ENCODE assay signal across 20 mouse cellular contexts in genomic region chr8:54535172-54535571, GRCm38 (mm10). TPM values are rescaled to one million over a fixed set of nuclear protein-coding genes. Genes with fewer than 3 reads are reported as not detected.
DNase-seq lines count a peak whose midpoint lies in the region; ATAC-seq and TF ChIP-seq lines count a peak whose summit lies in the region.
"Had no signal": no experiment of that assay in that cellular context is flagged by ENCODE, and none has a peak within 500 bp of the region (broad histone marks: within the 10 kb centered on the region; RNA-seq: fewer than 3 reads in every experiment).

No protein-coding gene starts in this region.

- H3K9me3 ChIP-seq in midbrain, postnatal 0 days (ENCODE audit: low read length): no peaks in the 10 kb centered on the region
- H3K9me3 ChIP-seq in midbrain, embryonic 11.5 days (ENCODE audit: control insufficient read depth, low read length): no peaks in the 10 kb centered on the region
- H3K9me3 ChIP-seq: embryonic facial prominence, embryonic 12.5 days; forebrain, embryonic 15.5 days; heart, embryonic 10.5 days; hindbrain, embryonic 13.5 days had no signal

- H3K27me3 ChIP-seq in midbrain, postnatal 0 days (ENCODE audit: insufficient read depth, low read length): no peaks in the 10 kb centered on the region
- no peaks in the 10 kb centered on the region; the same call in 1 of the 2 replicates for H3K27me3 ChIP-seq in midbrain, embryonic 11.5 days (ENCODE audit: control insufficient read depth, insufficient read depth, low read length)
- H3K27me3 ChIP-seq: embryonic facial prominence, embryonic 12.5 days; forebrain, embryonic 15.5 days; hindbrain, embryonic 13.5 days had no signal

- H3K9ac ChIP-seq in midbrain, postnatal 0 days (replicated peaks; ENCODE audit: low read length, poor library complexity, severe bottlenecking): no peak overlapping the region
- H3K9ac ChIP-seq in midbrain, embryonic 11.5 days (ENCODE audit: low read length): no peak overlapping the region
- H3K9ac ChIP-seq: embryonic facial prominence, embryonic 12.5 days; forebrain, embryonic 15.5 days; hindbrain, embryonic 13.5 days had no signal

- H3K36me3 ChIP-seq in midbrain, postnatal 0 days (ENCODE audit: insufficient read depth, low read length): no peaks in the 10 kb centered on the region
- H3K36me3 ChIP-seq in midbrain, embryonic 11.5 days (ENCODE audit: control insufficient read depth, insufficient read depth, low read length): no peaks in the 10 kb centered on the region
- H3K36me3 ChIP-seq: embryonic facial prominence, embryonic 12.5 days; forebrain, embryonic 15.5 days; heart, embryonic 10.5 days; hindbrain, embryonic 13.5 days had no signal

- no peak overlapping the region for H3K4me3 ChIP-seq in midbrain, postnatal 0 days (ENCODE audit: low read depth, low read length)
- H3K4me3 ChIP-seq in midbrain, embryonic 11.5 days (ENCODE audit: low read depth, low read length): no peak overlapping the region
- H3K4me3 ChIP-seq: embryonic facial prominence, embryonic 12.5 days; forebrain, embryonic 15.5 days; heart, embryonic 10.5 days; hindbrain, embryonic 13.5 days had no signal

- no peak overlapping the region for H3K4me2 ChIP-seq in midbrain, postnatal 0 days (ENCODE audit: low read depth, low read length, poor library complexity, severe bottlenecking)
- no peak overlapping the region for H3K4me2 ChIP-seq in midbrain, embryonic 11.5 days
- H3K4me2 ChIP-seq: embryonic facial prominence, embryonic 12.5 days; forebrain, embryonic 15.5 days; hindbrain, embryonic 13.5 days had no signal

- H3K27ac ChIP-seq in midbrain, postnatal 0 days (ENCODE audit: low read depth, low read length): no peak overlapping the region
- no peak overlapping the region for H3K27ac ChIP-seq in midbrain, embryonic 11.5 days (ENCODE audit: low read depth, low read length)
- H3K27ac ChIP-seq: embryonic facial prominence, embryonic 12.5 days; forebrain, embryonic 15.5 days; heart, embryonic 10.5 days; hindbrain, embryonic 13.5 days had no signal

- TF ChIP-seq CTCF in midbrain, postnatal 0 days (IDR thresholded peaks at IDR 0.05): no peak

- ATAC-seq in midbrain, postnatal 0 days (ENCODE audit: low FRiP score): no peak
- no peak for ATAC-seq in midbrain, embryonic 11.5 days (ENCODE audit: low FRiP score)
- ATAC-seq: forebrain, embryonic 15.5 days had no signal

- WGBS in midbrain, postnatal 0 days: 80% methylated on average over 5 of the region's 5 CpGs
- WGBS in midbrain, embryonic 11.5 days: 86% methylated on average over 5 of the region's 5 CpGs

- no peaks in the 10 kb centered on the region for H3K4me1 ChIP-seq in midbrain, postnatal 0 days (ENCODE audit: insufficient read depth, low read length)
- H3K4me1 ChIP-seq in midbrain, embryonic 11.5 days (ENCODE audit: control insufficient read depth, insufficient read depth, low read length): no peaks in the 10 kb centered on the region
- H3K4me1 ChIP-seq: embryonic facial prominence, embryonic 12.5 days had no signal

- peak; percentile 69 for DNase-seq in kidney, adult 9 months
- no peak for DNase-seq in kidney, postnatal 25 days
- DNase-seq in midbrain, postnatal 0 days (ENCODE audit: low spot score): peak; percentile 2
- DNase-seq in midbrain, embryonic 11.5 days (ENCODE audit: low spot score, missing footprints): no peak
- peak; percentile 45 for DNase-seq in retina, embryonic 14.5 days (ENCODE audit: low spot score)
- no peak for DNase-seq in embryo, embryonic 10 days (ENCODE audit: low spot score)
- DNase-seq: adrenal gland, adult 8-10 months; adrenal gland, postnatal 36 days; cerebellum, adult 11 months; cerebellum, adult 8-10 months; cerebellum, postnatal 14 days; gastrocnemius, postnatal 10 days; heart, adult 18-20 months; heart, postnatal 10 days; heart, postnatal 4 days had no signal

RNA-seq across cellular contexts. Expression of gene Spcs3, which starts 5.4 kb away (rescaled TPM):
- 31.8 and 39.3 TPM in 2 replicates for total RNA-seq in midbrain, postnatal 0 days (2014; rRNA removed)
- 33.4 and 33.9 TPM in 2 replicates for polyA plus RNA-seq in midbrain, postnatal 0 days (2015; fragmentation: Nextera tagmentation; extraction: Ambion mirVana)
- 81.7 and 92.9 TPM in 2 replicates for polyA plus RNA-seq in midbrain, embryonic 11.5 days (2014; fragmentation: Nextera tagmentation; extraction: Ambion mirVana)

RNA-seq across cellular contexts. Expression of gene Asb5, which starts 5.8 kb away (rescaled TPM):
- total RNA-seq in midbrain, postnatal 0 days (2014; rRNA removed): 1.1 and 14.6 TPM in 2 replicates
- 10.7 and 11.4 TPM in 2 replicates for polyA plus RNA-seq in midbrain, postnatal 0 days (2015; fragmentation: Nextera tagmentation; extraction: Ambion mirVana)
- polyA plus RNA-seq in midbrain, embryonic 11.5 days (2014; fragmentation: Nextera tagmentation; extraction: Ambion mirVana): 4.5 and 5.9 TPM in 2 replicates
- total RNA-seq: common myeloid progenitor, adult 5-6 weeks had no signal

Comparison
In these comparisons a context has a peak if more than half of its experiments do, and no peak if none do; other contexts are left out.
1. DNase-seq: peak in kidney, adult 9 months (single experiment), midbrain, postnatal 0 days (single experiment) and retina, embryonic 14.5 days (single experiment); none in kidney, postnatal 25 days (0 of 2), midbrain, embryonic 11.5 days (single experiment) and embryo, embryonic 10 days (single experiment).